Mouse (Mus musculus) hindbrain, embryonic 15.5 days (tissue): ENCODE data around the gene Polr2j. TPM values are rescaled to one million over a fixed set of nuclear protein-coding genes. Genes with fewer than 3 reads are reported as not detected.
A peak's percentile ranks its signal among the peaks of the same experiment; 100 is the strongest.
"Not testable (repeated sequence)": the region's sequence is repeated elsewhere in the genome, so short reads cannot be mapped to it uniquely, and the experiment has no call there.

ENCODE experiments used
- ATAC-seq: fragments of 200-750 bp; cut with Nextera tagmentation; 2 replicates; pipeline ENCODE4 v1.8.0; 2017; ENCODE audit warnings: low read depth, moderate number of reproducible peaks, moderate TSS enrichment; ENCODE audit not compliant: low FRiP score
- H3K27ac ChIP-seq: fragments of 300-500 bp; sonication (generic); replicated peaks from 2 replicates; pipeline ENCODE4 v1.5.1; 2015; ENCODE audit warnings: mild to moderate bottlenecking, inconsistent platforms
- H3K27me3 ChIP-seq: fragments of 300-500 bp; sonication (generic); 2 replicates; pipeline ENCODE4 v1.6.1; 2015; ENCODE audit warnings: control low read depth, inconsistent platforms
- H3K36me3 ChIP-seq: fragments of 300-500 bp; sonication (generic); 2 replicates; pipeline ENCODE4 v1.6.1; 2015; ENCODE audit warnings: control low read depth, inconsistent platforms
- H3K4me1 ChIP-seq: fragments of 300-500 bp; sonication (generic); replicated peaks from 2 replicates; pipeline ENCODE4 v1.6.1; 2015; ENCODE audit warnings: control low read depth, inconsistent platforms
- H3K4me2 ChIP-seq: fragments of 300-500 bp; sonication (generic); 2 replicates; pipeline ENCODE4 v1.6.1; 2015; ENCODE audit warnings: moderate library complexity, mild to moderate bottlenecking, inconsistent platforms
- H3K4me3 ChIP-seq: fragments of 300-500 bp; sonication (generic); 2 replicates; pipeline ENCODE4 v1.5.1; 2015; ENCODE audit warnings: mild to moderate bottlenecking, inconsistent platforms
- H3K9ac ChIP-seq: fragments of 300-500 bp; sonication (generic); 2 replicates; pipeline ENCODE4 v1.6.1; 2015; ENCODE audit warnings: inconsistent platforms
- H3K9me3 ChIP-seq: fragments of 300-500 bp; sonication (generic); 2 replicates; pipeline ENCODE4 v1.6.1; 2016; ENCODE audit warnings: control low read depth, inconsistent platforms
- WGBS: fragments of 180-500 bp; shearing (Covaris S2); methylation state at CpG from one replicate; pipeline ENCODE4 v1.1.7; 2015; 5-methylcytosine and 5-hydroxymethylcytosine counted together
- polyA plus RNA-seq: library from polyadenylated mRNA; unstranded; fragments of >200 nt; fragmentation: Nextera tagmentation; extraction: Ambion mirVana; gene quantifications from 2 replicates; pipeline ENCODE4 v1.2.1, GENCODE M21; 2015

The Polr2j gene
- polyA plus RNA-seq, 1 experiment from 2014 or later, result 206 TPM

- not testable (repeated sequence) for H3K4me2 ChIP-seq, ATAC-seq, H3K27me3 ChIP-seq, H3K27ac ChIP-seq, H3K36me3 ChIP-seq, H3K9ac ChIP-seq, H3K4me3 ChIP-seq, H3K9me3 ChIP-seq
- peaks cover 24% of the 10 kb centered on the region for H3K4me1 ChIP-seq
- WGBS, result 42% methylated on average over 4 of the region's 4 CpGs
Measured at GRCm38 (mm10) chr5:136113546-136113945, 2.9 kb upstream of the Polr2j start.

- H3K4me1 ChIP-seq, result peaks cover 26% of the 10 kb centered on the region
- peak overlapping the region; percentile 92 for H3K4me2 ChIP-seq
- peak overlapping the region; percentile 79 for H3K9ac ChIP-seq
- peak overlapping the region; percentile 73 for H3K27ac ChIP-seq
- peak; percentile 64 for ATAC-seq
- H3K36me3 ChIP-seq, result peaks cover 15% of the 10 kb centered on the region; the same call in 1 of the 2 replicates
- peak overlapping the region; percentile 65 for H3K4me3 ChIP-seq
- H3K9me3 ChIP-seq, result no peaks in the 10 kb centered on the region
- WGBS, result 0% methylated on average over 22 of the region's 22 CpGs
- H3K27me3 ChIP-seq, result no peaks in the 10 kb centered on the region
Measured at GRCm38 (mm10) chr5:136116784-136117112, 317 bp downstream of the Polr2j start.

GRCm38 (mm10) chr5:136122165-136122564 lies 5.7 kb downstream of the Polr2j start:
- no peak overlapping the region for H3K4me3 ChIP-seq
- no peaks in the 10 kb centered on the region for H3K9me3 ChIP-seq
- no peaks in the 10 kb centered on the region for H3K27me3 ChIP-seq
- no peak for ATAC-seq
- H3K27ac ChIP-seq, result no peak overlapping the region
- no peak overlapping the region for H3K9ac ChIP-seq
- H3K4me2 ChIP-seq, result no peak overlapping the region
- 90% methylated on average over 10 of the region's 10 CpGs for WGBS
- H3K4me1 ChIP-seq, result peaks cover 16% of the 10 kb centered on the region
- H3K36me3 ChIP-seq, result peaks cover 60% of the 10 kb centered on the region

- peak within 1 kb of the TSS; percentile 61 for H3K9ac ChIP-seq
- H3K4me1 ChIP-seq, result peaks cover 23% of the 10 kb centered on the region
- H3K9me3 ChIP-seq, result no peaks in the 10 kb centered on the region
- H3K27ac ChIP-seq, result peak within 1 kb of the TSS; percentile 68
- peak within 1 kb of the TSS; percentile 63 for H3K4me3 ChIP-seq
- WGBS, result under 1% methylated on average over 60 of the region's 60 CpGs
- H3K36me3 ChIP-seq, result peaks cover 17% of the 10 kb centered on the region
- no peaks in the 10 kb centered on the region for H3K27me3 ChIP-seq
- H3K4me2 ChIP-seq, result peak within 1 kb of the TSS; percentile 71
- peak; percentile 92 for ATAC-seq
Measured at GRCm38 (mm10) chr5:136135571-136136291, 19.3 kb downstream of the Polr2j start, which contains the start of the genes Lrwd1 and Alkbh4. TSS of gene Lrwd1 (minus strand) at chr5:136136074. TSS of gene Alkbh4 (plus strand) at chr5:136136146.

DNA sequence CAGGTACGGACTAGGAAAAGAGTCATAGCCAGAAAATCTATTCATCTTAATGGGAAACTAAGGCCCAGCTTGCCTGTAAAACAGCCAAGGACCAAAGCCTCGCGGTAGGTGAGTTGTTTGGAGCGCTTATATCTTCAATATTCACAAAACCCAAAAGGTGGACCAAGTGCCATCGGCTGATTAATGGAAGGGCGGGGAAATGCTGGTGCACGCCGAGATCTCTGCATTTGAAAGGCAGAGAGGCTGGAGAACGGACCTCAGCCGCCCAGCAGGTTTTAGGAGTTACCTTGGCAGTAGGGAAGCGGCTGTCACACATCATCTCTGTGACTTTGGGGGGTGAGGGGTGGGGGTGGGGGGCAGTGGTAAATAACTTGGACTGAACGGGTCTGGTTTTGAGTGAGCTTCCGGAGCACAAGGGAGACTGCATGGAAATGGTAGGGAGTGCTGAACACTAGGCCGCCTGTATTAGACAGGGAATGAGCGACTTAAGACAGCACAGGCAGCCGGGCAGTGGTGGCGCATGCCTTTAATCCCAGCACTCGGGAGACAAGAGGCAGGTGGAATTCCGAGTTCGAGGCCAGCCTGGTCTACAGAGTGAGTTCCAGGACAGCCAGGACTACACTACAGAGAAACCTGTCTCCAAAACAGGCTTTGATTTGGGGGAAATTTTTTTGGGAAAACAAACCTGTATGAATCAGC lies 20.0 kb downstream of the Polr2j start:
- Histone ChIP-seq H3K9me3 (no peaks in the 10 kb centered on the region), H3K36me3 (peaks cover 22% of the 10 kb centered on the region), H3K4me1 (peaks cover 23% of the 10 kb centered on the region), H3K9ac (peak overlapping the region; percentile 61), H3K4me3 (peak overlapping the region; percentile 63), H3K27ac (peak overlapping the region; percentile 68; the same call in 1 of the 2 replicates), H3K4me2 (peak overlapping the region; percentile 71), H3K27me3 (no peaks in the 10 kb centered on the region)
- 8% methylated on average over 20 of the region's 20 CpGs for WGBS
- ATAC-seq, result no peak

DNA sequence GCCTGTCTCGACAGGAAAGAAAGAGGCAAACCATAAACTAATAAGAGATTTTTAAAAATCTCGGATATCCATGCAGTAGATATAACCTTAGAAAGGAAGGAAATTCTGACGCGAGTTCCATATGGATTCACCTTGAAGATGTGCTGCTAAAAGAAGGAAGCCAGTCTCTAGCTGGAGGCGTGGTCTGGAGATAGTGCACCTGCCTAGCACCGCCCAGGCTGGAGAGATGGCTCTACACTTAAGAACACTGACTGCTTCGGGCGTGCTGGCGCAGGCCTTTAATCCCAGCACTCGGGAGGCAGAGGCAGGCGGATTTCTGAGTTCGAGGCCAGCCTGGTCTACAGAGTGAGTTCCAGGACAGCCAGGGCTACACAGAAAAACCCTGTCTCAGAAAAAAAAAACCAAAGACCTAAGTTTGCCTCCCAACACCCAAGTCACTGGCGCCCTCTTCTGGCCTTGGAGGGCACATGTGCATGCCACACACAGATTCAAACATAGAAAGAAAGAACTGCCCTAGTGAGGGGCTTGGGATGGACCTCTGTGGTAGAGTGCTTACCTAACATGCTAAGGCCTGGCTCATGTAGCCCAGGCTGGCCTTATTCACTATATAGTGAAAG lies 21.3 kb downstream of the Polr2j start:
- H3K36me3 ChIP-seq, result peaks cover 18% of the 10 kb centered on the region
- WGBS, result 75% methylated on average over 13 of the region's 13 CpGs
- H3K4me1 ChIP-seq, result peaks cover 23% of the 10 kb centered on the region
- no peak for ATAC-seq
- no peak overlapping the region for H3K4me3 ChIP-seq
- no peak overlapping the region for H3K9ac ChIP-seq
- no peak overlapping the region for H3K27ac ChIP-seq
- H3K9me3 ChIP-seq, result no peaks in the 10 kb centered on the region
- no peaks in the 10 kb centered on the region for H3K27me3 ChIP-seq
- H3K4me2 ChIP-seq, result no peak overlapping the region

GRCm38 (mm10) chr5:136139393-136139792 lies 23.0 kb downstream of the Polr2j start:
- H3K36me3 ChIP-seq, result peaks cover 18% of the 10 kb centered on the region
- H3K4me1 ChIP-seq, result peaks cover 23% of the 10 kb centered on the region
- H3K9ac ChIP-seq, result no peak overlapping the region
- H3K4me2 ChIP-seq, result no peak overlapping the region
- no peaks in the 10 kb centered on the region for H3K27me3 ChIP-seq
- WGBS, result 97% methylated on average over 13 of the region's 13 CpGs
- H3K27ac ChIP-seq, result no peak overlapping the region
- H3K9me3 ChIP-seq, result no peaks in the 10 kb centered on the region
- no peak overlapping the region for H3K4me3 ChIP-seq
- ATAC-seq, result no peak

- Histone ChIP-seq H3K4me3 (no peak overlapping the region), H3K9me3 (no peaks in the 10 kb centered on the region), H3K27ac (no peak overlapping the region), H3K4me2 (no peak overlapping the region), H3K9ac (no peak overlapping the region), H3K4me1 (peaks cover 16% of the 10 kb centered on the region), H3K36me3 (peaks cover 18% of the 10 kb centered on the region), H3K27me3 (no peaks in the 10 kb centered on the region)
- ATAC-seq, result no peak
- 91% methylated on average over 10 of the region's 10 CpGs for WGBS
Measured at GRCm38 (mm10) chr5:136140057-136140482, 23.6 kb downstream of the Polr2j start.

DNA sequence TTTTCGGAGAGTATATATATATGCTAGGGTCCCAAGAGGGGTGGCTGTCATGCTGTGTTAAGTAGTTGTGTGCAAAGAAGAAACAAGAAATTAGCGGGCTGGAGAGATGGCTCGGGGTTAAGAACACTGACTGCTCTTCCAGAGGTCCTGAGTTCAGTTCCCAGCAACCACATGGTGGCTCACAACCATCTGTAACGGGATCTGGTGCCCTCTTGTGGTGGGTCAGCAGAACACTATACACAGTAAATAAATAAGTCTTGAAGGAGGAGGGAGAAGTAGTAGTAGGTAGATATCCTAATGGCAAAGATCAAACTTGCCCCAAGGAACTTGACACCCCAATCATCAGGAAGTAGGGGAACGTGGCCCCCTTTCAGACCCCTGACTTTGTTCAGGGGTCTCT lies 26.3 kb downstream of the Polr2j start:
- no peak for ATAC-seq
- peaks cover under 1% of the 10 kb centered on the region; the same call in 1 of the 2 replicates for H3K4me1 ChIP-seq
- no peak overlapping the region for H3K4me2 ChIP-seq
- no peaks in the 10 kb centered on the region for H3K27me3 ChIP-seq
- H3K36me3 ChIP-seq, result peaks cover 18% of the 10 kb centered on the region
- H3K4me3 ChIP-seq, result no peak overlapping the region
- no peak overlapping the region for H3K27ac ChIP-seq
- no peak overlapping the region for H3K9ac ChIP-seq
- 88% methylated on average over 5 of the region's 5 CpGs for WGBS
- H3K9me3 ChIP-seq, result no peaks in the 10 kb centered on the region

DNA sequence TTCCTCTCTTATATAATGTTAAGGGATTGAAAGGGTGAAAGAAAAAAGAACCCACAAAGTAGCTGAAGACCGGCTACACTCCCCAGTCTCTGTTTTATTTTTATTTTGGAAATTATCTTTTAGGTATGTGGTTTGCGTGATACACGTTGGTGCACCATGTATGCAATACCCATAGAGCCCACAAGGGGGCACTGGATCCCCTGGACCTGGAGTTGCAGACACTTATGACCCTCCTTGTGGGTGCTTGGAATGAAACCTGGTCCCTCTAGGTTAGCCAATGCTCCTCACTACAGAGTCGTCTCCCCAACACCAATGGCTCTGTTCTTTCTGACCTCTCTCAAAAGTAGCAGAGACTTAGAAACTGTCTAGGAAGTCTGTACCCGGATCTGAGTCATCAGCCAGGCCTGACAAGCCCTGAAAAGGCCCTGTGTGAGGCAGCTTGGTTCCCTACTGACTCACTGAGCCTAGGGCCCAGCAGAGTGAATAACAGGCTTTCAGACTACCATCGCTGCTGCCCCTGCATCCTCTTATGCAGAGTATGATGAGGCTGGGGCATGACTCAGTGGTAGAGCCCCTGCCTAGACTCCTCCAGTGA lies 26.8 kb downstream of the Polr2j start:
- H3K9ac ChIP-seq, result no peak overlapping the region
- no peak overlapping the region for H3K4me3 ChIP-seq
- no peaks in the 10 kb centered on the region for H3K4me1 ChIP-seq
- no peak overlapping the region for H3K27ac ChIP-seq
- no peak overlapping the region for H3K4me2 ChIP-seq
- no peaks in the 10 kb centered on the region for H3K9me3 ChIP-seq
- H3K27me3 ChIP-seq, result no peaks in the 10 kb centered on the region
- peaks cover 18% of the 10 kb centered on the region for H3K36me3 ChIP-seq
- ATAC-seq, result no peak
- WGBS, result 87% methylated on average over 6 of the region's 6 CpGs

GRCm38 (mm10) chr5:136144606-136145430 lies 28.4 kb downstream of the Polr2j start:
- no peaks in the 10 kb centered on the region for H3K27me3 ChIP-seq
- H3K27ac ChIP-seq, result no peak overlapping the region
- no peak overlapping the region for H3K4me2 ChIP-seq
- no peaks in the 10 kb centered on the region for H3K4me1 ChIP-seq
- H3K9ac ChIP-seq, result no peak overlapping the region
- H3K36me3 ChIP-seq, result peaks cover 13% of the 10 kb centered on the region
- no peak overlapping the region for H3K4me3 ChIP-seq
- no peaks in the 10 kb centered on the region for H3K9me3 ChIP-seq
- ATAC-seq, result no peak
- 78% methylated on average over 12 of the region's 12 CpGs for WGBS
